Mouse (Mus musculus): ENCODE results near the gene Upb1. TPM values are rescaled to one million over a fixed set of nuclear protein-coding genes. Genes with fewer than 3 reads are reported as not detected.
"Not testable (repeated sequence)": the region's sequence is repeated elsewhere in the genome, so short reads cannot be mapped to it uniquely, and the experiment has no call there.

The Upb1 gene
- total RNA-seq (2022), result under 1 TPM; 0.20 to 0.83 (median 0.44) TPM

GRCm38 (mm10) chr10:75400958-75401357, at the start of gene Upb1:
Gene Upb1, plus strand, starts transcription at chr10:75401115.
- no peak for DNase-seq (ENCODE audit: low spot score in 2 of 2)

GRCm38 (mm10) chr10:75352541-75352940, 48.4 kb upstream of the Upb1 start:
- DNase-seq (ENCODE audit: low spot score in 2 of 2), result no peak

- DNase-seq (ENCODE audit: low spot score in 2 of 2), result not testable (repeated sequence)
These were observed 47.1 kb upstream of the Upb1 start for GRCm38 (mm10) chr10:75353838-75354241.

GRCm38 (mm10) chr10:75355341-75355740, 45.6 kb upstream of the Upb1 start:
- no peak for DNase-seq (ENCODE audit: low spot score in 2 of 2)

GRCm38 (mm10) chr10:75364214-75364690, 36.7 kb upstream of the Upb1 start:
- DNase-seq (ENCODE audit: low spot score in 2 of 2), result peak in 1 of 2 experiments; percentile 8

- no peak for DNase-seq (ENCODE audit: low spot score in 2 of 2)
These were observed 36.1 kb upstream of the Upb1 start for GRCm38 (mm10) chr10:75364796-75365195.

- no peak for DNase-seq (ENCODE audit: low spot score in 2 of 2)
These were observed 35.7 kb upstream of the Upb1 start for GRCm38 (mm10) chr10:75365231-75365633.

GRCm38 (mm10) chr10:75373655-75374351, 27.1 kb upstream of the Upb1 start:
- DNase-seq (ENCODE audit: low spot score in 2 of 2), result peak in 1 of 2 experiments; percentile 16

- DNase-seq (ENCODE audit: low spot score in 2 of 2), result no peak
These were observed 22.2 kb upstream of the Upb1 start for GRCm38 (mm10) chr10:75378688-75379087.

GRCm38 (mm10) chr10:75390156-75390555, 10.8 kb upstream of the Upb1 start:
- no peak for DNase-seq (ENCODE audit: low spot score in 2 of 2)

- DNase-seq (ENCODE audit: low spot score in 2 of 2), result no peak
These were observed 10.1 kb upstream of the Upb1 start for GRCm38 (mm10) chr10:75390832-75391231.

GRCm38 (mm10) chr10:75394796-75395195, 6.1 kb upstream of the Upb1 start:
- DNase-seq (ENCODE audit: low spot score in 2 of 2), result no peak

GRCm38 (mm10) chr10:75396966-75397365, 3.9 kb upstream of the Upb1 start:
- DNase-seq (ENCODE audit: low spot score in 2 of 2), result no peak

GRCm38 (mm10) chr10:75405916-75406315, 5.0 kb downstream of the Upb1 start:
- no peak for DNase-seq (ENCODE audit: low spot score in 2 of 2)

GRCm38 (mm10) chr10:75406755-75407154, 5.8 kb downstream of the Upb1 start:
- DNase-seq (ENCODE audit: low spot score in 2 of 2), result no peak

GRCm38 (mm10) chr10:75407741-75408140, 6.8 kb downstream of the Upb1 start:
- no peak for DNase-seq (ENCODE audit: low spot score in 2 of 2)

GRCm38 (mm10) chr10:75411343-75412113, 10.6 kb downstream of the Upb1 start:
- not testable (repeated sequence) for DNase-seq (ENCODE audit: low spot score in 2 of 2)

GRCm38 (mm10) chr10:75412114-75413103, 11.5 kb downstream of the Upb1 start:
- no peak for DNase-seq (ENCODE audit: low spot score in 2 of 2)

GRCm38 (mm10) chr10:75414925-75415324, 14.0 kb downstream of the Upb1 start:
- DNase-seq (ENCODE audit: low spot score in 2 of 2), result no peak

- no peak for DNase-seq (ENCODE audit: low spot score in 2 of 2)
These were observed 16.6 kb downstream of the Upb1 start for GRCm38 (mm10) chr10:75417363-75418042.

- no peak for DNase-seq (ENCODE audit: low spot score in 2 of 2)
These were observed 17.8 kb downstream of the Upb1 start for GRCm38 (mm10) chr10:75418747-75419146.
